Mouse (Mus musculus): ENCODE measurements around the gene Kcna6. TPM values are rescaled to one million over a fixed set of nuclear protein-coding genes. Genes with fewer than 3 reads are reported as not detected.

The Kcna6 gene
- total and polyA plus RNA-seq, 2 experiments from 2014 or later, result 26.9 to 91.7 TPM

DNA sequence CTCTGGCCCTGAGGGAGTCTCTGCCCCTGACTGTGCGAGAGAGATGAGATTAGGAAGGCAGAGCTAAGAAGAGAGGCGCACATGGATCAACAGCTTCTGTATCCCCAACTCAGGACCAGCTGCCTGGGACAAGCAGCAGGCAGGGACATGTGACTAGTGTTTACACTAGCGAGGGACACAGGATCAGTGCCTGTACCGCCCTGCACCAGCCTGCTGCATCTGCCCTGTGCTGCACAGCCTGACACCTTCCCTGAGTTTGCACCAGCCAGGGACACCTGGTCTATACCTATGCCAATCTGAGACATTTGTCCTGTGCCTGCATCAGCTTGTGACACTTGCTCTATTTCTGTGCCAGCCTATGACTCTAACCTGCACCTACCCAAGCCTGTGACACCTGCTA is 33.4 kb upstream of the Kcna6 start:
- no peak for TF ChIP-seq CTCF (IDR thresholded peaks at IDR 0.05)
- Histone ChIP-seq H3K9me3 (ENCODE audit: low read length) (no peaks in the 10 kb centered on the region), H3K9ac (replicated peaks; ENCODE audit: low read length, poor library complexity, severe bottlenecking) (no peak overlapping the region), H3K4me3 (ENCODE audit: low read depth, low read length) (no peak overlapping the region), H3K4me2 (ENCODE audit: low read depth, low read length, poor library complexity, severe bottlenecking) (no peak overlapping the region), H3K4me1 (ENCODE audit: insufficient read depth, low read length) (0 out of 2 replicates have a peak, but pooled peaks cover 3% of the 10 kb centered on the region), H3K36me3 (ENCODE audit: insufficient read depth, low read length) (no peaks in the 10 kb centered on the region), H3K27me3 (ENCODE audit: insufficient read depth, low read length) (no peaks in the 10 kb centered on the region), H3K27ac (ENCODE audit: low read depth, low read length) (no peak overlapping the region)
- no peak for DNase-seq (ENCODE audit: low spot score)
- 0 out of 2 replicates have a peak, but pooled peaks have one; percentile 24 for ATAC-seq (ENCODE audit: low FRiP score)
- 66% methylated on average over 4 of the region's 4 CpGs for WGBS

GRCm38 (mm10) chr6:126772326-126772725 is 31.9 kb upstream of the Kcna6 start:
- Histone ChIP-seq H3K27me3 (ENCODE audit: insufficient read depth, low read length) (no peaks in the 10 kb centered on the region), H3K36me3 (ENCODE audit: insufficient read depth, low read length) (no peaks in the 10 kb centered on the region), H3K4me1 (ENCODE audit: insufficient read depth, low read length) (peaks cover 8% of the 10 kb centered on the region), H3K9me3 (ENCODE audit: low read length) (no peaks in the 10 kb centered on the region), H3K27ac (ENCODE audit: low read depth, low read length) (no peak overlapping the region), H3K9ac (replicated peaks; ENCODE audit: low read length, poor library complexity, severe bottlenecking) (no peak overlapping the region), H3K4me2 (ENCODE audit: low read depth, low read length, poor library complexity, severe bottlenecking) (no peak overlapping the region), H3K4me3 (ENCODE audit: low read depth, low read length) (no peak overlapping the region)
- 79% methylated on average over 4 of the region's 4 CpGs for WGBS
- DNase-seq (ENCODE audit: low spot score) (peak; percentile 66), ATAC-seq (ENCODE audit: low FRiP score) (peak; percentile 35; the same call in 1 of the 2 replicates)
- no peak for TF ChIP-seq CTCF (IDR thresholded peaks at IDR 0.05)

GRCm38 (mm10) chr6:126770146-126770731 is 29.8 kb upstream of the Kcna6 start:
- Histone ChIP-seq H3K36me3 (ENCODE audit: insufficient read depth, low read length) (no peaks in the 10 kb centered on the region), H3K9me3 (ENCODE audit: low read length) (no peaks in the 10 kb centered on the region), H3K4me2 (ENCODE audit: low read depth, low read length, poor library complexity, severe bottlenecking) (no peak overlapping the region), H3K27me3 (ENCODE audit: insufficient read depth, low read length) (no peaks in the 10 kb centered on the region), H3K27ac (ENCODE audit: low read depth, low read length) (no peak overlapping the region), H3K4me1 (ENCODE audit: insufficient read depth, low read length) (peaks cover 14% of the 10 kb centered on the region), H3K9ac (replicated peaks; ENCODE audit: low read length, poor library complexity, severe bottlenecking) (no peak overlapping the region), H3K4me3 (ENCODE audit: low read depth, low read length) (no peak overlapping the region)
- WGBS, result 61% methylated on average over 12 of the region's 12 CpGs
- DNase-seq (ENCODE audit: low spot score) (peak; percentile 51), ATAC-seq (ENCODE audit: low FRiP score) (no peak)
- TF ChIP-seq CTCF (IDR thresholded peaks at IDR 0.05), result no peak

GRCm38 (mm10) chr6:126768957-126769665 is 28.6 kb upstream of the Kcna6 start:
- no peaks in the 10 kb centered on the region for H3K36me3 ChIP-seq (ENCODE audit: insufficient read depth, low read length)
- DNase-seq (ENCODE audit: low spot score), result peak; percentile 63
- H3K27ac ChIP-seq (ENCODE audit: low read depth, low read length), result peak overlapping the region; percentile 73

GRCm38 (mm10) chr6:126767610-126768532 is 27.4 kb upstream of the Kcna6 start:
- peak; percentile 59 for DNase-seq (ENCODE audit: low spot score)
- H3K9me3 ChIP-seq (ENCODE audit: low read length), result no peaks in the 10 kb centered on the region
- no peaks in the 10 kb centered on the region for H3K36me3 ChIP-seq (ENCODE audit: insufficient read depth, low read length)
- no peak overlapping the region for H3K9ac ChIP-seq (replicated peaks; ENCODE audit: low read length, poor library complexity, severe bottlenecking)
- peaks cover 12% of the 10 kb centered on the region for H3K4me1 ChIP-seq (ENCODE audit: insufficient read depth, low read length)
- no peaks in the 10 kb centered on the region for H3K27me3 ChIP-seq (ENCODE audit: insufficient read depth, low read length)
- no peak overlapping the region for H3K4me2 ChIP-seq (ENCODE audit: low read depth, low read length, poor library complexity, severe bottlenecking)
- H3K27ac ChIP-seq (ENCODE audit: low read depth, low read length), result peak overlapping the region; percentile 73
- no peak for TF ChIP-seq CTCF (IDR thresholded peaks at IDR 0.05)
- H3K4me3 ChIP-seq (ENCODE audit: low read depth, low read length), result no peak overlapping the region
- peak; percentile 65 for ATAC-seq (ENCODE audit: low FRiP score)
- 8% methylated on average over 7 of the region's 7 CpGs for WGBS

More at GRCm38 (mm10) chr6:126768957-126769665, 28.6 kb upstream of the Kcna6 start:
- Histone ChIP-seq H3K9ac (replicated peaks; ENCODE audit: low read length, poor library complexity, severe bottlenecking) (no peak overlapping the region), H3K4me1 (ENCODE audit: insufficient read depth, low read length) (peaks cover 14% of the 10 kb centered on the region), H3K4me2 (ENCODE audit: low read depth, low read length, poor library complexity, severe bottlenecking) (no peak overlapping the region), H3K4me3 (ENCODE audit: low read depth, low read length) (no peak overlapping the region), H3K27me3 (ENCODE audit: insufficient read depth, low read length) (no peaks in the 10 kb centered on the region), H3K9me3 (ENCODE audit: low read length) (no peaks in the 10 kb centered on the region)
- 58% methylated on average over 11 of the region's 11 CpGs for WGBS
- no peak for ATAC-seq (ENCODE audit: low FRiP score)
- peak; percentile 19; the same call in 1 of the 2 replicates for TF ChIP-seq CTCF (IDR thresholded peaks at IDR 0.05)

Data from midbrain, postnatal 0 days (tissue).